Mouse (Mus musculus): ENCODE data around the gene Fam151a. TPM values are rescaled to one million over a fixed set of nuclear protein-coding genes. Genes with fewer than 3 reads are reported as not detected.
"Not testable (repeated sequence)": the region's sequence is repeated elsewhere in the genome, so short reads cannot be mapped to it uniquely, and the experiment has no call there.

The Fam151a gene
- polyA plus RNA-seq, 1 experiment, result not detected

- H3K27me3 ChIP-seq (ENCODE audit: control insufficient read depth, insufficient read depth, low read length, poor library complexity, severe bottlenecking), result no peaks in the 10 kb centered on the region
- H3K9ac ChIP-seq (ENCODE audit: low read depth, poor library complexity, severe bottlenecking), result no peak within 1 kb of the TSS
- no peaks in the 10 kb centered on the region for H3K4me1 ChIP-seq (ENCODE audit: control insufficient read depth, insufficient read depth, low read length)
- TF ChIP-seq POLR2A (IDR thresholded peaks at IDR 0.05; ENCODE audit: insufficient read depth, low read length) (no peak), CTCF (IDR thresholded peaks at IDR 0.05; ENCODE audit: low read depth, low read length) (no peak), EP300 (IDR thresholded peaks at IDR 0.05; ENCODE audit: insufficient read depth, low read depth, low read length) (no peak)
- H3K9me3 ChIP-seq (replicated peaks; ENCODE audit: control insufficient read depth, insufficient read depth, low read length, poor library complexity, severe bottlenecking), result no peaks in the 10 kb centered on the region
- H3K4me3 ChIP-seq (ENCODE audit: low read depth, low read length), result no peak within 1 kb of the TSS
- H3K36me3 ChIP-seq (ENCODE audit: control insufficient read depth, insufficient read depth, low read length, poor library complexity, severe bottlenecking), result no peaks in the 10 kb centered on the region
- H3K27ac ChIP-seq (ENCODE audit: insufficient read depth, low read length), result no peak within 1 kb of the TSS
Observed at GRCm38 (mm10) chr4:106730814-106731213, 2.9 kb upstream of the Fam151a start, which contains the start of gene Mroh7. Gene Mroh7 (minus strand): TSS chr4:106730925.

- H3K4me1 ChIP-seq (ENCODE audit: control insufficient read depth, insufficient read depth, low read length); H3K36me3 ChIP-seq (ENCODE audit: control insufficient read depth, insufficient read depth, low read length, poor library complexity, severe bottlenecking); H3K9me3 ChIP-seq (replicated peaks; ENCODE audit: control insufficient read depth, insufficient read depth, low read length, poor library complexity, severe bottlenecking); H3K27ac ChIP-seq (ENCODE audit: insufficient read depth, low read length); H3K9ac ChIP-seq (ENCODE audit: low read depth, poor library complexity, severe bottlenecking); H3K4me3 ChIP-seq (ENCODE audit: low read depth, low read length); H3K27me3 ChIP-seq (ENCODE audit: control insufficient read depth, insufficient read depth, low read length, poor library complexity, severe bottlenecking): not testable (repeated sequence)
Observed at GRCm38 (mm10) chr4:106736884-106737283, 3.2 kb downstream of the Fam151a start.

DNA sequence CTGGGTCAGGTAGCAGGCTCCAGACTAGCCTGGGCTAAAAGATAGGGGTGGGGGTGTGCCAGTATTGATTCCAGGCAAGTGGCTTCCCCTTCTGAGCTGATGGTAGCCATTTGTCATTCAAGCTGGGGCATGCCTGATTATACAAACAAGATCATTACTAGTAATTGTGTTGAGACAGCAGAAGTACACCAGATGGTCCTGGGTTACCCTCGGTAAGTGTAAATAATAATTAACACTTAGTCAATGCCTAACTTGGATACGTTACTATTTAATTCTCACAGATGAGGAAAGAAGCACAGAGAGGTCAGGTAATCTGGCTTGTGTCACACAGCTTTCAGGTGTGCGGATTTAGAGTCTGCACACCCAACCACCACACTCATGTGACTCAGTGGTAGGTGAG, 4.2 kb downstream of the Fam151a start:
- TF ChIP-seq POLR2A (IDR thresholded peaks at IDR 0.05; ENCODE audit: insufficient read depth, low read length) (no peak), CTCF (IDR thresholded peaks at IDR 0.05; ENCODE audit: low read depth, low read length) (no peak), EP300 (IDR thresholded peaks at IDR 0.05; ENCODE audit: insufficient read depth, low read depth, low read length) (no peak)
- Histone ChIP-seq H3K4me1 (ENCODE audit: control insufficient read depth, insufficient read depth, low read length) (no peaks in the 10 kb centered on the region), H3K9ac (ENCODE audit: low read depth, poor library complexity, severe bottlenecking) (no peak overlapping the region), H3K4me3 (ENCODE audit: low read depth, low read length) (no peak overlapping the region), H3K36me3 (ENCODE audit: control insufficient read depth, insufficient read depth, low read length, poor library complexity, severe bottlenecking) (no peaks in the 10 kb centered on the region), H3K27ac (ENCODE audit: insufficient read depth, low read length) (no peak overlapping the region), H3K27me3 (ENCODE audit: control insufficient read depth, insufficient read depth, low read length, poor library complexity, severe bottlenecking) (no peaks in the 10 kb centered on the region), H3K9me3 (replicated peaks; ENCODE audit: control insufficient read depth, insufficient read depth, low read length, poor library complexity, severe bottlenecking) (no peaks in the 10 kb centered on the region)

DNA sequence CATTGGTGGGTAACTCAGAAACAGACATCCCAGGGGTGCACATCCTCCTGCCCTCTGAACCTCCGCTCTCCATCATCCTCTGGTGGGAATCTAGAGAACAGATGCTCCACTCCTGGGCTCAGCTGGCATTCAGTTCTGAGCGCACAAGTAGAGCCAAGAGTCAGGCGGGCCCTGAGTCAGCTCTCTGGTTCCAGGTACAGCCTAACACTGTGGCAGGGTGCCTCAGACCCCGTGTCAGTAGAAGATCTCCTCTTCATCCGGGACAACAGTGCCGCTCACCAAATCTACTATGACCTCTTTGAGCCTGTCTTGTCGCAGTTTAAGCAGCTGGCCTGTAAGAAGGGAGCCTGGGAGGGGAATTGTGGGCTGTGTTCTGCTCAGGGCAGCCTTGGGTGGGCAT, 12.2 kb downstream of the Fam151a start:
- Histone ChIP-seq H3K27me3 (ENCODE audit: control insufficient read depth, insufficient read depth, low read length, poor library complexity, severe bottlenecking) (no peaks in the 10 kb centered on the region), H3K9ac (ENCODE audit: low read depth, poor library complexity, severe bottlenecking) (no peak overlapping the region), H3K4me3 (ENCODE audit: low read depth, low read length) (no peak overlapping the region), H3K27ac (ENCODE audit: insufficient read depth, low read length) (no peak overlapping the region), H3K36me3 (ENCODE audit: control insufficient read depth, insufficient read depth, low read length, poor library complexity, severe bottlenecking) (no peaks in the 10 kb centered on the region), H3K9me3 (replicated peaks; ENCODE audit: control insufficient read depth, insufficient read depth, low read length, poor library complexity, severe bottlenecking) (no peaks in the 10 kb centered on the region), H3K4me1 (ENCODE audit: control insufficient read depth, insufficient read depth, low read length) (no peaks in the 10 kb centered on the region)
- TF ChIP-seq POLR2A (IDR thresholded peaks at IDR 0.05; ENCODE audit: insufficient read depth, low read length), result no peak
- no peak for TF ChIP-seq EP300 (IDR thresholded peaks at IDR 0.05; ENCODE audit: insufficient read depth, low read depth, low read length)
- no peak for TF ChIP-seq CTCF (IDR thresholded peaks at IDR 0.05; ENCODE audit: low read depth, low read length)

DNA sequence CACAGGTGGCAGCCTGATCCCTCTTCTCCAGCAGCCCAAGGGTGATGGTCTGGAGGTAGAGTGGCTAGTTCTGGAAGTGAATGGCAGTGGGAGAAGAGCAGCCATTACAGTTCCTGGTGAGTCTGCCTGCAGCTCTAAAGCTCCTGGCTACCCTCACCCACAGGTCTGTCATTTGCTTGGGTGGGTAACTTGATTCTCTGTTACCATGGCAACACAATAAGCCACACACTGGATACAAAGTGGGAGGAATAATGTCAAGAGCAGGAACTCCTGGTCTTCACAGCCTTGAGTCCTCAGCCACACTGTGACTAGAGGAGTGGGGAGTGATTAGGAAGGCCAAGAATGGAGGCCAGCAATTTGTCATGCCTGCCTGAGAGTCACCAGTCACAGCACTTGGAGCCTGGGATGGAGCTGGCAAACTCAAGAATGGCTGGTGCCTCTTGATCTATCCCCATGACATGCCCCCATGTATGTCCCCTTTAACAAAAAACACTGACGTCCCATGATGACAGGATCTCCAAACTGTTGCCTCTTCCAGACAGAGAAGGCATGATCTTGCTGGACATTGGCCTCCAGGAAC, 13.4 kb downstream of the Fam151a start:
- H3K9me3 ChIP-seq (replicated peaks; ENCODE audit: control insufficient read depth, insufficient read depth, low read length, poor library complexity, severe bottlenecking), result no peaks in the 10 kb centered on the region
- no peak overlapping the region for H3K27ac ChIP-seq (ENCODE audit: insufficient read depth, low read length)
- no peak overlapping the region for H3K9ac ChIP-seq (ENCODE audit: low read depth, poor library complexity, severe bottlenecking)
- no peak for TF ChIP-seq POLR2A (IDR thresholded peaks at IDR 0.05; ENCODE audit: insufficient read depth, low read length)
- TF ChIP-seq CTCF (IDR thresholded peaks at IDR 0.05; ENCODE audit: low read depth, low read length), result no peak
- TF ChIP-seq EP300 (IDR thresholded peaks at IDR 0.05; ENCODE audit: insufficient read depth, low read depth, low read length), result no peak
- no peak overlapping the region for H3K4me3 ChIP-seq (ENCODE audit: low read depth, low read length)
- no peaks in the 10 kb centered on the region for H3K36me3 ChIP-seq (ENCODE audit: control insufficient read depth, insufficient read depth, low read length, poor library complexity, severe bottlenecking)
- no peaks in the 10 kb centered on the region for H3K27me3 ChIP-seq (ENCODE audit: control insufficient read depth, insufficient read depth, low read length, poor library complexity, severe bottlenecking)
- H3K4me1 ChIP-seq (ENCODE audit: control insufficient read depth, insufficient read depth, low read length), result no peaks in the 10 kb centered on the region

DNA sequence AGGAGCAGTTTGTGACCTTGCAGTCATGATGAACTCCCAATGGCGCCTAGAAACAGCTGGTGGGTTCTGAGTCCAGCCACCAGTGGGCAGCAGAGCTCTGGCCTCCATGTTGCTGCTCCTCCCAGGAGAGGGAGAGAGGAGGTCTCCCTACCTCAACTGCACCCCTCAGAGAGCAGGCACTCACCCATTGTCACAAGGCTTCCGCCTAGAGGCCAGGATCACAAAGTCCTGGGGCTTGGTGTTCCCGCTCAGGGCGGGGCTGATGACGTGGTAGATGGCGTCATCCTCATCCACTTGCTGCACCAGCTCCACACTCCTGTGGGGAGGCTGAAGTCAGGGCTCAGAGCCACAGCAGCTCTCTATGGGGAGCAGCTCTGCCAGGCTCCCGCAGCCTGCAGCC, 16.0 kb downstream of the Fam151a start:
- Histone ChIP-seq H3K4me1 (ENCODE audit: control insufficient read depth, insufficient read depth, low read length) (no peaks in the 10 kb centered on the region), H3K27ac (ENCODE audit: insufficient read depth, low read length) (no peak overlapping the region), H3K9ac (ENCODE audit: low read depth, poor library complexity, severe bottlenecking) (no peak overlapping the region), H3K36me3 (ENCODE audit: control insufficient read depth, insufficient read depth, low read length, poor library complexity, severe bottlenecking) (no peaks in the 10 kb centered on the region), H3K9me3 (replicated peaks; ENCODE audit: control insufficient read depth, insufficient read depth, low read length, poor library complexity, severe bottlenecking) (no peaks in the 10 kb centered on the region), H3K27me3 (ENCODE audit: control insufficient read depth, insufficient read depth, low read length, poor library complexity, severe bottlenecking) (no peaks in the 10 kb centered on the region), H3K4me3 (ENCODE audit: low read depth, low read length) (no peak overlapping the region)
- TF ChIP-seq CTCF (IDR thresholded peaks at IDR 0.05; ENCODE audit: low read depth, low read length) (peak; percentile 73), EP300 (IDR thresholded peaks at IDR 0.05; ENCODE audit: insufficient read depth, low read depth, low read length) (0 out of 2 replicates have a peak, but pooled peaks have one; percentile 24), POLR2A (IDR thresholded peaks at IDR 0.05; ENCODE audit: insufficient read depth, low read length) (no peak)
